Mouse (Mus musculus) spleen, adult 2 months (tissue): ENCODE data around the gene Myo6. TPM values are rescaled to one million over a fixed set of nuclear protein-coding genes. Genes with fewer than 3 reads are reported as not detected.

Experiments
- DNase-seq, 2 experiments: peaks; one replicate each; pipeline versions ENCODE4 v3.0.0 to v3.0.0-alpha.2; 2012 to 2021; ENCODE audit warnings: low spot score in 2 of 2, low read depth in 1 of 2
- H3K27ac ChIP-seq: fragments of 200-500 bp; 2 replicates; pipeline ENCODE4 v1.5.1; 2012; ENCODE audit warnings: low read length, inconsistent platforms; ENCODE audit not compliant: insufficient read depth
- H3K27me3 ChIP-seq: fragments of 200-500 bp; 2 replicates; pipeline ENCODE4 v1.6.1; 2012; ENCODE audit warnings: mild to moderate bottlenecking, moderate library complexity, low read length, inconsistent platforms; ENCODE audit not compliant: control insufficient read depth, insufficient read depth
- H3K36me3 ChIP-seq: fragments of 200-500 bp; 2 replicates; pipeline ENCODE4 v1.6.1; 2012; ENCODE audit warnings: mild to moderate bottlenecking, low read length, inconsistent platforms; ENCODE audit not compliant: control insufficient read depth, insufficient read depth
- H3K4me1 ChIP-seq: fragments of 200-500 bp; 2 replicates; pipeline ENCODE4 v1.6.1; 2011; ENCODE audit warnings: inconsistent platforms; ENCODE audit not compliant: control insufficient read depth, insufficient read depth, insufficient read length
- H3K4me3 ChIP-seq: fragments of 200-500 bp; 2 replicates; pipeline ENCODE4 v1.5.1; 2011; ENCODE audit warnings: mild to moderate bottlenecking, inconsistent platforms; ENCODE audit not compliant: insufficient read depth, insufficient read length; ENCODE audit errors: extremely low read depth
- CTCF ChIP-seq: fragments of 200-500 bp; IDR thresholded peaks from 2 replicates; pipeline ENCODE4 v1.5.1; 2011; ENCODE audit warnings: mild to moderate bottlenecking, inconsistent platforms; ENCODE audit not compliant: insufficient read depth, insufficient read length, insufficient replicate concordance; ENCODE audit errors: extremely low read depth
- POLR2A ChIP-seq: fragments of 200-500 bp; IDR thresholded peaks from 2 replicates; pipeline ENCODE4 v1.6.1; 2011; ENCODE audit warnings: low read depth, low read length, inconsistent platforms
- WGBS: fragments of 180-500 bp; shearing (Covaris S2); methylation state at CpG from one replicate; pipeline ENCODE4 v1.1.7; 2018; 5-methylcytosine and 5-hydroxymethylcytosine counted together
- polyA plus RNA-seq: library from polyadenylated mRNA; depleted of rRNA; stranded (reverse); fragments of >200 nt; gene quantifications from 2 replicates; pipeline ENCODE4 v1.2.3, GENCODE M21; 2012

The Myo6 gene
- polyA plus RNA-seq, 1 experiment: 3.5 TPM

DNA sequence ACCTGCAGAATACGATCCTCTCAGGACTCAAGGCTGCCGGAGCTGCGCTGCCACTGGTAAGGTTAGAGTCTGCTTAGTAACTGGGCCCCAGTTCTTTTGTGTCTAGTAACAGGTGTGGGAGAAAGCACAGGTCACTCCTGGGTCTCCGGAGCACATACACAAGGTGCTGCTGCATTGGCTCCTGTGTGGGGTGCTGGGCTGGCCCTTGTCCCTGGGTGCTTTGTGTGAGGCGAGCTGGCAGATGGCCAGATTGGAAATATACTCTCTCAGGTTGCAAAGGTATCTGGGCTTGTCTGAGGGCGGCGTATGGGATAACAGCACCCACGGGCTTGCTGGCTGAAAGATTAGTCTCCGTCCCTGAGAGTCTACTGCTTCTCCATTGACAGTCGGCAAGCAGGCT is 27.5 kb downstream of the Myo6 start:
- no peak for DNase-seq
- H3K27ac ChIP-seq: no peak overlapping the region
- H3K27me3 ChIP-seq: no peaks in the 10 kb centered on the region
- H3K4me3 ChIP-seq: no peak overlapping the region
- TF ChIP-seq POLR2A: no peak
- TF ChIP-seq CTCF: no peak
- WGBS: 91% methylated on average over 10 of the region's 10 CpGs
- H3K36me3 ChIP-seq: no peaks in the 10 kb centered on the region
- no peaks in the 10 kb centered on the region for H3K4me1 ChIP-seq

DNA sequence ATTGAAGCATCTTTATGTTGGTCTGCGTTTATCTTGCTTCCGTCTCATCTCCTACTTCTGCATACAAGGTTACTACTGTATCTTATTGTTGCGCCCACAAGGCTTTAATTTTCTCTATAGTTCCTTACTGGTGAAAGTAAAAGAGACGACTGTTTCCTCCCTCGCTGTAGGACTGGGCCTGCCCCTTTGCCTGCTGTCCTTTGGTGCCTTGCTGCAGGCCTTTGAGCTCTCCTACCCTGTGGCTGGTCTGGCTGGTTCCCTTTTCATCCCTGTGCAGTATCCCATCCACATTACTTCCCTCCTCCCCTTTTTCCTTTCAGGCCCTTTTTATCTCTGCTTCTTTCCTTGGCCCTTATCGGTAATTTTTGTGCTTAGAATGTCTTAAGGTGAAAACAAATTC is 29.6 kb downstream of the Myo6 start:
- no peak for DNase-seq
- no peak overlapping the region for H3K4me3 ChIP-seq
- no peaks in the 10 kb centered on the region for H3K27me3 ChIP-seq
- H3K27ac ChIP-seq: no peak overlapping the region
- H3K4me1 ChIP-seq: no peaks in the 10 kb centered on the region
- 85% methylated on average over 6 of the region's 6 CpGs for WGBS
- TF ChIP-seq CTCF (no peak), POLR2A (no peak)
- H3K36me3 ChIP-seq: no peaks in the 10 kb centered on the region

DNA sequence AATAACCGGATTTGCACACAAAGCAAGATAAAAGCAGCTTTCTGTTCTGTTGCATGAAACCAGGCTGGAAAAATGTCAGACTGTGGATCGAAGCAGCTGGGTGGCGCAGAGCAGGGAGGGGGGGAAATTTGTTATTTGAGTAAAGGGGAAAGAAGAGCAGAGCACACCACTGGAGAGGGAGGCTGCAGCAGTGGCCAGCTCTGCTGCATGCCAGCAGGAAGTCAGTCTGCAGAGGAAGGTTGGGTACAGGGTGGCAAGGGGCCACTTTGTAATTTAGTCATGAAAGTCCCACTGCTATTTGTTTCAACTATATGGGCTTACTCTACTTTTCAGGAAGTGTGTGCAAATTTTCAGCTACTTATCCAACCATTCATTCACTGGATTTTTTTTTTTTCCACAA is 31.3 kb downstream of the Myo6 start:
- TF ChIP-seq CTCF (no peak), POLR2A (no peak)
- DNase-seq: no peak
- WGBS: 64% methylated on average over 3 of the region's 3 CpGs

DNA sequence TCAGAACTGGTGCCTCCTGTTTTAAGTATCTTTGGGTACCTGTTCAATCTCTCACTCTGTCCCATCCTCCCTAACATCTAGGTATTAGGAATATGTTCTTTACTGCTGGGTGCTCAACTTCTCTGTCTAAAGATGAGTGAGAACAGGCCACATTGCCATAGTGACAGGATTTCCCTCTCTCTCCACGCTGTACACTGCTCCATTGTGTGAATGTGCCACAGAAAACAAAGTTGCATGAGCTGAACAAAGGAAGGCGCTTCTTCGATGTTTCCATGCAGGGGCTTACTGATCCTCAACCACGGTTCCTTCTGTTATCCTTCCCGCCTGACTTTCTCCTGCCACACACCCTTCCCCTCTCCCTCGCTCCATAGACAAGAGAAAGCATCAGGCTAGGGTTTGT is 32.4 kb downstream of the Myo6 start:
- TF ChIP-seq CTCF: no peak
- no peak for TF ChIP-seq POLR2A
- 86% methylated on average over 6 of the region's 6 CpGs for WGBS
- Histone ChIP-seq H3K4me1 (no peaks in the 10 kb centered on the region), H3K27ac (no peak overlapping the region), H3K36me3 (no peaks in the 10 kb centered on the region), H3K27me3 (no peaks in the 10 kb centered on the region), H3K4me3 (no peak overlapping the region)
- no peak for DNase-seq

More for the DNA sequence above, 31.3 kb downstream of the Myo6 start:
- Histone ChIP-seq H3K4me3 (no peak overlapping the region), H3K4me1 (no peaks in the 10 kb centered on the region), H3K27ac (no peak overlapping the region), H3K36me3 (no peaks in the 10 kb centered on the region), H3K27me3 (no peaks in the 10 kb centered on the region)

DNA sequence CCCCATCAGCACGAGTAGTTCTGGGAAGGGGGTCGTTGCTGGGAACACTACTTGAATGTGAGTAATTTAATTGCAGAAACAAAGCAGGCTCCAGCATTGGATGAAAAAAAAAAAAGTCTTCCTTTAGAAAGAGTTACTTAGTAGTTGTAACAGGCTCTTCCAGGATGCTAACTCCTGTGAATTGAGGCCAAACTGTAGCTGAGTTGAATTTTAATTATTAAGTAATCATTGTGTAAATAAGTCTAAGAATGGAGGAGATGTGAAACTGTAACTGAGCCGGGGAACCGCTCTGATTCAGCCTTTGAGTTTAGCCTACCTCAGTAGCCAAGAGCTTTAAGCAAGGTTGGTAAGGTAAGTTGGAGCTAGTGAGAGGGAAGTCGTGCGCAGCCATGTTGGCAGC is 36.0 kb downstream of the Myo6 start:
- TF ChIP-seq CTCF (no peak), POLR2A (no peak)
- WGBS: 83% methylated on average over 6 of the region's 6 CpGs
- Histone ChIP-seq H3K27ac (no peak overlapping the region), H3K27me3 (no peaks in the 10 kb centered on the region), H3K4me1 (no peaks in the 10 kb centered on the region), H3K4me3 (no peak overlapping the region), H3K36me3 (no peaks in the 10 kb centered on the region)
- no peak for DNase-seq

DNA sequence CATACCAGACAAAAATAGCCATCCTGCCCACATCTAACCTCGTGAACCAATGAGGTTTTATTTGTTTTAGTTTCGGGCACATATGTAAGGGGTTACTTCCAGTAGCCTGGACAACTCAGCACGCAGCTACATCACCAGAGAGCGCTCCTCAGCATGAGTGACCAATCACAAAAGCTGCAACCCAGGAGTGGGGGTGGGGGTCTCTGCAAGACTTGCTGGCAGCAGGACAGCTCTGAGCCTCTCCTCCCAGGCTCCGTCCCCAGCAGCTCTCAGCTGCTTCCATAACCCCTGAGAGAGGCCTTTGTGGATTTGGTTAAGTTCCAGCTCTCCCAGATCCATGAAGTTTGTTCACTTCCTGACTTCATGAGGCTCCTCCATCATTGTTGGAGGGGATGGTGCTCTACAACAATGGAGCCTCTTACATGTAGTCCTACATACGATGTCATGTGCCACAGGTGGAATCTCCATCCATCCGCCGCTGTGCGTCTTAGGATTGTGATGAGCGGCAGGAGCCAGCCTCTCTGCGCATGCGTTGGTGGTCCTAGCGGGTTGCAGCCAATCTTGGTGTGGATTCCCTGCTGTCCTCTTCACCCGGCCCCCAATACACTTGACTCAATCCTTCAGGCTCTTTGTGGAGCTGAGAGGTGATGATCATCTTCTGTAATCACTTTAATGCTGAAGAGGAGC is 37.7 kb downstream of the Myo6 start:
- Histone ChIP-seq H3K27me3 (no peaks in the 10 kb centered on the region), H3K4me3 (no peak overlapping the region), H3K36me3 (no peaks in the 10 kb centered on the region), H3K4me1 (no peaks in the 10 kb centered on the region), H3K27ac (no peak overlapping the region)
- 93% methylated on average over 14 of the region's 14 CpGs for WGBS
- no peak for DNase-seq
- no peak for TF ChIP-seq CTCF

DNA sequence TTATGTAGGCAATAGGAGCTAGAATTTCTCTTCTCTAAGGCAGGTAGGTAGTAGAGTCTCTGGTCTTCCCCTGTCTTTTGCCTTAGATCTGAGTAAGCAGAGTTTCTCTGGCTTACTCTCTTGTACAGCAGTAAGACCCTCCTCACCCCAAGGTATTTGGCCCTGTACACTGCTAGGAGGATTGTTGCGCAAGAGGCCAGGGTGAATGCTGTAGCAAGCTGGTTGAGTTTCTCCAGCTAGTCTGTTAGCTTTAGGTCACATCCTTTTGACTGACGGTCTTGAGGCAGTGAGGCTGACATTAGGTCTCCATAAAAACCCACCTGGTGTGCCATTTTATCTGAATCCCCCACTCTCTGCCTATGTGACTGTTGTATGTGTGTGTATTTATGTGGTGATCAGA is 43.9 kb downstream of the Myo6 start:
- DNase-seq: no peak
- H3K27ac ChIP-seq: no peak overlapping the region
- H3K36me3 ChIP-seq: no peaks in the 10 kb centered on the region
- WGBS: 93% methylated on average over 2 of the region's 2 CpGs
- no peak overlapping the region for H3K4me3 ChIP-seq
- no peaks in the 10 kb centered on the region for H3K4me1 ChIP-seq
- H3K27me3 ChIP-seq: no peaks in the 10 kb centered on the region
- no peak for TF ChIP-seq CTCF
- TF ChIP-seq POLR2A: no peak
